Mouse (Mus musculus): ENCODE results near the gene Pex10. TPM values are rescaled to one million over a fixed set of nuclear protein-coding genes. Genes with fewer than 3 reads are reported as not detected.

Gene Pex10
- total RNA-seq, 2 experiments from 2014 or later, result 20.3 to 23.0 TPM

GRCm38 (mm10) chr4:155092718-155093430 lies 26.1 kb downstream of the Pex10 start:
- DNase-seq (ENCODE audit: low spot score in 2 of 2), result no peak

DNA sequence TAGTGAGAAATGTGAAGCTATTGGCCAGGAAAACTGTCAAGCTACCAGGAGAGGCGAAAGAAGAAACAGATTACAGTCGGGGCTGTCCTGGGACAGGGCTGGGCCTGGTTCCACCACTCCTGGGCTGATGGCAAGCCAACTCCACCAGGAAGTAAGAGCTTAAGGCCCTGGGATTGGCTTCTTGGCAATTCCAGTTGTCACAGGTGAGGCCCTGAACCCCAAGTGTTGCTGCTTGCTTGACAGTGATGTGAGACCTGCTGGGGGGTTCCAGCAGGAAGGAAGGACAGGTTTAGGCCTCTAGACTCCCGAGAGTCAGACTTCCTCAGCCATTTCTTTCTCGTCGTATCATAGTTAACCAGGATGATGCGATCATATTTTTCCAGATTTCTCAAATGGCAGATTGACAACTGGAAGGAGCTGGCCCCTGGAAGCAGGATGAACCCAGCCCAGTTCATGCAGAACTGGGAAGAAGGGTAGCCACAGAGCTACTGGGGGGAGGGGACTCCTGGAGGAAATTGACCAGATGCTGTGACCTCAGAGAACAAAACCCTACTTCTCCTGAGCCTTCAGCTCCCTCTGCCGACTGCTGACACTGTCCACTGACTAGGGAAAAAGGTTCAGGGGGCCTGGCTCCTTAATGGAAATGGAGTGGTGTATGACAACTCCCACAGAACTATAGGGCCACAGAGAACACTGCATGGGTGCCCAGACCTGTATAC lies 26.8 kb downstream of the Pex10 start:
- no peak for DNase-seq (ENCODE audit: low spot score in 2 of 2)

- DNase-seq (ENCODE audit: low spot score in 2 of 2), result peak in 1 of 2 experiments; percentile 46
Measured at GRCm38 (mm10) chr4:155094565-155094964, 27.7 kb downstream of the Pex10 start.

DNA sequence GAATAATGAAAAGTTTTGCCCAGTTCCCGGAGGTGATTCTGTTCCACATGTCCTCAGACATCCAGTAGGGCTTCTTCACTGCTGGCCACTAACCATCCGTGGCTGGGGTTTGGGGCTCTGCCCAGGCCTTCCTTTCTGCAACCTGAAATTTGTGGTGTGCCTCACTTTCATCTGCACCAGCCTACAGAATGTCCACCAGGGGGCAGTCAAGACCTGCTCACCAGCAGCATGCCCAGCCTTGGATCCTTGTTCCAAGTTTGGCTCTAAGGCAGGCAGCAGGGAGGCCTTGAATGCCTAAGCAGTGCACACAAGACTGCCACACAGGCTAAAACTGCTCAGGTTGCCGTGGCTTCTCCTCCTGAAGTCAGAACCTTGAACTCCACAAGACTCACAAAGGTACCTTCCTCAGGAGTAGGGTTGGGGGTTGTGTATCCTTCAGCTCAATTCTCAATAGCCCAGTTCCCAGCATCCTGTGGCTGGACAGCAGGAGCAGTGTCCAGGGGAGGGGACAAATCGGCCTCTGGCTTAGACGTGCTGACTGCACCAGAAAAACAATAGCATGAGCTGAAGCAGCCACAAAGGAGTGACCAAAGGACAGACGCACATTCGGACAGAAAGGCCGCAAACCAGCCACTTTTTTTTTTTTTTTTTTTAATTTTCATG lies 28.6 kb downstream of the Pex10 start:
- peak; percentile 90 for DNase-seq (ENCODE audit: low spot score in 2 of 2)

DNA sequence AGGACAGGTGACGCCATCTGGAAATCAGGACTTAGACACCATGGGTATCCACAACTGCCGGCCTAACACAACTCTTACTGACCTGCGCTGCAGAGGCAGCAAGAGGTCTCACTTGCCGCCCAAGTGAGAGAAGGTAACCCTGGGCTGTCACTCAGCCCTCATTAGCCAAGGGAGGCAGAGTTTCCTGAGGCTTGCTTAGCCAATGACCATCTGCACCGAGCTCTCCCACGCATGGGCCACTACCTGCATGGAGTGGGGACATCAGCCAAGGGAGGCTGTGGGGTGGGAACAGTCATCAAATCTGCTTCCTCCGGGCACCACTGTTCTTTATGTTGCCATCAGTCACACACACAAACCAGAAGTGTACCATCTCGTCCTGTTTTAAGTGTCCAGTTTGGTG lies 29.2 kb downstream of the Pex10 start:
- no peak for DNase-seq (ENCODE audit: low spot score in 2 of 2)

DNA sequence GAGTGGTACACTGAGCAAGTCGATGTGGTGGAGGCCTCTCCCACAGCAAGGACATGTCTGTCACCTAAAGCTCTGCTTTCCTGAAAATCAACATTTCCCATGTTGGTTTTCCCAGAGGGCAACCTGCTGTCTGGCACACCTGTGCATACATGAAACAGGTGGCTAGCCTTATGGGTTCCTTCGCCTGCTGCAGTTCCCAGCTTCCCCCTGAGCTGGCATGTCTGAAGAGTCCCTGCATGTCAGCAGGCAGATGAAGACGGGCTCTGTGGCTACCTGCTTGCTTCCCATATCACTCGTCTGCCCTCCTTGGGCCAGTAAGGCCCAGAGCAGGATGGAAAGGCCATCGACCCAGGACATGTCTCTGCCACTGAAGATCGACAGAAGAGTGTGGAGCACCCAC lies 30.6 kb downstream of the Pex10 start:
- no peak for DNase-seq (ENCODE audit: low spot score in 2 of 2)

GRCm38 (mm10) chr4:155098572-155098971 lies 31.8 kb downstream of the Pex10 start:
- no peak for DNase-seq (ENCODE audit: low spot score in 2 of 2)

GRCm38 (mm10) chr4:155107886-155108285 lies 41.1 kb downstream of the Pex10 start:
- no peak for DNase-seq (ENCODE audit: low spot score in 2 of 2)

DNA sequence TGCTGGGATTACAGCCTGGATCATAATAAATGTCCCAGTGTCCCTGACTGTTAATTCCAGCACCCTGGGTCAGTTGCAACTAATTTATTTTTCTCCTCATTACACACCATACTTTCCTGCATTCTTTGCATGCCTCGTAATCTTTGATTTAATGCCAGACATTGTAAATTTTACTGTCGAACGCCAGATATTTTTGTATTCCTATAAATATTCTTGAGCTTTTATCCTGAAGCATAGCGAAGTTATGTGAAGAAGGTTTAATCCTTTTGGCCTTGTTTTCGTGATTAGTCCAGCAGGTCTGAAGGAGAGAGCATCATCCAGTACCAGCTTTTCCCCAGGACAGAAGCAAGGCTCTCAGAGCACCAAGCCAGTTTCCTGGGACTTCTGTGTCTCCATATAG lies 42.7 kb downstream of the Pex10 start:
- DNase-seq (ENCODE audit: low spot score in 2 of 2), result no peak

DNA sequence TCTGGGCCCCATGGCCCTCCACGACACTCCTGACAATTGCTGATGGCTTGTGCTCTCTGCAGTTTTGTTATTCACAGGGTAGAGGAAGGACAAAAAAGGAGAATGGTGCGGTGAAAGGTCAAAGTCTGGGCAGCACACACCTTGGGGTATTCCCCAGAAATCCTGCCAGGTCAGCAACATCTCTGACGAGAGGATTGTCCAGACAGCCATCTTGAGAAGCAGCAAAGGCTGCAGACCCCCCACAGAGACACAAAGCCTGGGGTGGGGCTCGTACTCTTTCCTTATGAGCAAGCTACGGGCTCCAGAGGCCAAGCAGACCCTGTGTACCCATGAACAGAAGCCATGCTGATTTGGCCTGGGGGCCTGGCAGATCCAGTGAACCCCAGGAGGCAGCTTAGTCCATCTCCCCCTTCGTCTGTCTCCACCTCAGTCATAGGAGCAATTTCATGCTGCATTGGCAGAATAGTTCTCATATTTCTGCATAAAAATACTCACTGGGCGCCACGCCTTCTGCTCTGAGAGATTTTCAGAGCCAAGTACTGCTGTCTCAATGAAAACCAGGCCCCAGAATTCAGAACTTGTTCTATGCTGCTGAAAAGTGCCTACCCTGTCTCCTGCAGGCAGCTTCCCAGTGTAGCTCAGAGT lies 47.1 kb downstream of the Pex10 start:
- no peak for DNase-seq (ENCODE audit: low spot score in 2 of 2)

DNA sequence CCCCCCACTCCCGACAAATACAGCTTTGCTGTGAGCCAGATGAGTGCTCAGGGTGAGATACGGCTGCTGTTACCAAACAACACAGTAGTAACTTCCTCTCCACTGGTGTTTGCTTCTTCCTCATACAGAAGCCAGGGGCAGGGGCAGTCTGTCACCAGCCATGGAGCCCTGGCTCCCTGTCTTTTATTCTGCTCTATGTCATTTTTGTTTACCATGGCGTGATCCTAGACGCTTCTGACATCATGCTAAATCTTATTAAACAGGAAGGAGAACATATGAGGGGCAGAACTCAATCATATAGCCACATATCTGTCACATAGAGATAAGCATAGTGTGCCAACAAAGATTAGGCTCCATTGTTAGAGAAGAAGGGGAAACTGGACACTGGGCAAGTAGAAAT lies 49.8 kb downstream of the Pex10 start:
- no peak for DNase-seq (ENCODE audit: low spot score in 2 of 2)

DNA sequence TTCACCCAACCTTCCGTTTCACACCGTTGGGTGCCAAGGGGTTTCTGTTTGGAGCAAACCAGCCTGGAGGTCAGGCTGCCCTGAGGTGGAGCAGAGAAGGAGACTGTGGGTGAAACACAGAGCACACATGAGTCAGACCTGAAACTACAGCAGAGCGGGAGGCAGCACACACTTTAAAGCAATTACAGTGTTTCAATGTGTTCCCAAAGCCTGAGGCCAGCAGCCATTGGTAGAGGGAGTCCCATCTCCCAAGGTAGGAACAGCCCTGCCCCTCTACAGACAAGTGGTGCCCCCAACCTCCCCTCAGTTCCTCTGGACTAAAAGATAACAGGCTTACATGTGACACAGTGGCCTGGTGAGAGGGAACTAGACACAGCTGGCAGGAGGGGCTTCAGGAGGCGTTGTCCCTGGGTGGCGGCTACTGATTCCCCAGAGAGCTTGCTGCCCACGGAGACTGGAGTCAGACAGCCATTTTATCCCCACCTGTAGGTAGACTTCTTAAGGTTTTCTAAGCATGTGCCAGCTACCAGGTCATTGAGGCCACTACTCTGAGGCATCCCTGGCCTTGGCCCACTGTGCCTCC lies 50.7 kb downstream of the Pex10 start:
- no peak for DNase-seq (ENCODE audit: low spot score in 2 of 2)

DNA sequence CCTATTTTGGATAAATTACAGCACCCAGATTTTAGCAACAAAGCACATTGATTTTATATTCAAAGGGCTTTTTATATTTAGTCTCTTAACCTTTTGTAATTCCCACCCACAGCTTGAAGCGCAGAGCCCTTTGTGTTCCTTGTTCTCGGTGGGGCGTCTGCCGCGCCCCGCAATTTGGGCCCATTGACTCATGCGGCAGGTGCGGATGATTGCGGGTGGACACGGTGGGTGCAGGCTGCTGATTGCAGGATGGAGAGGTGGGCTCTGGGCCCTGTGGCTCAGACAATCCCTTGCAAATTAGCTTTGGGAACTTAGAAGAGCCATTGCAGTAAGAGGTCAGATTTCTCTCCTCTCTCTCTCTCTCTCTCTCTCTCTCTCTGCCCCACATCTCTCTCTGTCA lies 51.5 kb downstream of the Pex10 start:
- no peak for DNase-seq (ENCODE audit: low spot score in 2 of 2)

GRCm38 (mm10) chr4:155120038-155120437 lies 53.2 kb downstream of the Pex10 start:
- no peak for DNase-seq (ENCODE audit: low spot score in 2 of 2)

- no peak for DNase-seq (ENCODE audit: low spot score in 2 of 2)
Measured at GRCm38 (mm10) chr4:155120583-155120982, 53.8 kb downstream of the Pex10 start.

DNA sequence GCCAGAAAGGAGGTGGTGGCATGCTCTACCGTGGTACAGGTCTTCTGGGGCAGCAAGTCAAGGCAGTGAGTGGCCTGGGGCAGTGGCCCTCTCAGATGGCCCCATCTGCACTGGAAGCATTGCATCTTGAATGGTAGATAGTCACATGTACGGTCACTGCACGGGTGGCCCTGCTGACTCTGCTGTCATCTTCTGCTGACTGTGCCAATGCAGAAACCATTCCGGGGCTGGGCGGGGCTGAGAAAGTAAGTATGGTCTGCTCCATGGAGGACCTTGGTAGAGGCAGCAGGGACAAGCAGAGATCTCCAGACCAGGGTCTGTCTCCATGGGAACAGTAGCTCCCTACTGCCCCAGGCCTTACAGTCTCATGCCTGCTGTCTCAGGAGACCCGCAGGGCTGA lies 54.4 kb downstream of the Pex10 start:
- no peak for DNase-seq (ENCODE audit: low spot score in 2 of 2)

Other genes starting within 250 kb of the Pex10 start
- gene Ttc34, start 229.6 kb upstream of the Pex10 start, total RNA-seq (2021), result 1 to 10 TPM; 3.7 to 4.9 TPM
- under 1 TPM; 0.22 to 0.23 TPM for gene Mmel1, start 197.4 kb upstream of the Pex10 start, total RNA-seq (2021)
- gene Fam213b, start 167.9 kb upstream of the Pex10 start, total RNA-seq (2021), result 10 to 100 TPM; 36.2 to 39.0 TPM
- gene Tnfrsf14, start 138.5 kb upstream of the Pex10 start, total RNA-seq (2021), result 1 to 10 TPM; 1.0 to 1.7 TPM
- gene Hes5, start 106.1 kb upstream of the Pex10 start, total RNA-seq (2021), result 10 to 100 TPM; 75.7 to 81.7 TPM
- 10 to 100 TPM; 26.9 to 31.9 TPM for gene Pank4, start 102.9 kb upstream of the Pex10 start, total RNA-seq (2021)
- 10 to 100 TPM; 61.7 to 64.3 TPM for gene Plch2, start 10.2 kb upstream of the Pex10 start, total RNA-seq (2021)
- 10 to 100 TPM; 67.0 to 69.1 TPM for gene Rer1, start 19.4 kb downstream of the Pex10 start, total RNA-seq (2021)
- 10 to 100 TPM; 17.8 to 20.6 TPM for gene Morn1, start 19.6 kb downstream of the Pex10 start, total RNA-seq (2021)
- gene Ski, start 155.6 kb downstream of the Pex10 start, total RNA-seq (2021), result 100 to 1,000 TPM; 118 TPM
- 10 to 100 TPM; 22.2 to 24.3 TPM for gene Faap20, start 182.8 kb downstream of the Pex10 start, total RNA-seq (2021)

Measured in layer of hippocampus, postnatal 10 days (tissue).